10 mouse cellular contexts compared by ENCODE assay signal in genomic region chr4:137788511-137789049, GRCm38 (mm10). TPM values are rescaled to one million over a fixed set of nuclear protein-coding genes. Genes with fewer than 3 reads are reported as not detected.
DNase-seq lines count a peak whose midpoint lies in the region.
"Had no signal": no experiment of that assay in that cellular context is flagged by ENCODE, and none has a peak within 500 bp of the region (broad histone marks: within the 10 kb centered on the region; RNA-seq: fewer than 3 reads in every experiment).

No protein-coding gene starts in this region.

- DNase-seq in embryo, embryonic 10.5 days (ENCODE audit: low spot score): peak; percentile 49
- DNase-seq in embryo, embryonic 9.5 days (ENCODE audit: extremely low spot score): no peak
- peak; percentile 32 for DNase-seq in lung, postnatal 10 days
- DNase-seq in lung, postnatal 25 days (ENCODE audit: low spot score): no peak
- peak; percentile 78 to 81 for DNase-seq in B cell, adult 2 months
- DNase-seq in kidney, postnatal 25 days: peak; percentile 56 to 81
- DNase-seq in layer of hippocampus, adult 11-12 months (ENCODE audit: low spot score): no peak
- DNase-seq in layer of hippocampus, adult 18-20 months (ENCODE audit: low spot score in 2 of 2): no peak
- DNase-seq: thymus, postnatal 14 days had no signal

RNA-seq across cellular contexts. Expression of gene Alpl, which starts 7.6 kb away (rescaled TPM):
- 1 to 10 TPM; 7.0 to 7.2 TPM for total RNA-seq in layer of hippocampus, adult 18-20 months (2021)
- total RNA-seq: common myeloid progenitor, adult 5-6 weeks had no signal

Comparison
In these comparisons a context has a peak if more than half of its experiments do, and no peak if none do; other contexts are left out.
1. DNase-seq: peak in embryo, embryonic 10.5 days (single experiment), lung, postnatal 10 days (single experiment), B cell, adult 2 months (2 of 2) and kidney, postnatal 25 days (2 of 2); none in embryo, embryonic 9.5 days (single experiment), lung, postnatal 25 days (single experiment), layer of hippocampus, adult 11-12 months (single experiment) and layer of hippocampus, adult 18-20 months (0 of 2).